Mouse (Mus musculus): Measurements from ENCODE around the gene B9d1.

- TF ChIP-seq CTCF (IDR thresholded peaks at IDR 0.05) (no peak), EP300 (IDR thresholded peaks at IDR 0.05) (no peak)
These were observed 15.9 kb upstream of the B9d1 start for GRCm38 (mm10) chr11:61489085-61489484.

Measured in lung, postnatal 0 days (tissue).